Mouse (Mus musculus) thymus, postnatal 10 days (tissue): Measurements from ENCODE around the gene Micall1.

Experiments
- DNase-seq, 2 experiments: peaks; one replicate each; pipeline ENCODE4 v3.0.0; 2021; ENCODE audit warnings: low spot score in 2 of 2

Gene Micall1

DNA sequence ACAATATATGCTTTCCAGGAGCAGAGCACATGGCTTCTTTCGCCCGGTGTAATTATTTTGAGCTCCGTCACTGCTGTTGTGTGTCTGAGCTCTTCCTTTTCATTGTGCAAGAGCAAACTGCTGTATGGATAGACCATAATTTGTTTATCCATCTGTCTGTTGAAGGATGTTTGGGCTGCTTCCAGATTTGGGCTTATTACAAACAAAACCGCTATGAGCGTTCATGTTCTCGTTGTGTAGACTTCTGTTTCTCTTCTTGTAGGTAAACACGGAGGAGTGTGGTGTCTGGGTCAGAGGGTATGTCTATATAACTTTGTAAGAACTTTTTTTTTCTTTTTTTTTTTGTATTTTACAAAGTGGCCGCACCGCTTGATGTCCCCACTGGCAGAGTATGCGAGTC lies 76.5 kb downstream of the Micall1 start:
- DNase-seq: no peak
